Mouse (Mus musculus): ENCODE measurements at regions not wholly inside any gene's neighbourhood (a gene's known extent, or its start where the extent isn't known, plus 50 kb on each side); places are given as distances from the start of the nearest gene placed in this dataset.

- no peak for DNase-seq (ENCODE audit: extremely low read depth)
- H3K27ac ChIP-seq (ENCODE audit: insufficient read depth, low read depth), result no peak overlapping the region
- H3K4me3 ChIP-seq (replicated peaks in 1 of 3; ENCODE audit: low read depth in 2 of 3, low read length in 2 of 3, poor library complexity in 1 of 3), result no peak overlapping the region
- peaks cover 9% of the 10 kb centered on the region for H3K27me3 ChIP-seq (replicated peaks)
- no peaks in the 10 kb centered on the region for H3K9me3 ChIP-seq (replicated peaks; ENCODE audit: low read length)
- TF ChIP-seq MAX (IDR thresholded peaks at IDR 0.05; ENCODE audit: low read length), result no peak
- TF ChIP-seq MAFK (IDR thresholded peaks at IDR 0.05; ENCODE audit: insufficient replicate concordance, low read length), result 0 out of 2 replicates have a peak, but pooled peaks have one; percentile 18
- peaks cover 9 to 56% of the 10 kb centered on the region in 2 experiments for H3K4me1 ChIP-seq (ENCODE audit: control insufficient read depth in 1 of 2, insufficient read depth in 2 of 2)
- dilution Hi-C loops (cut with MboI; ENCODE audit: extremely low pct_ligation_motif_present, extremely low pct_unique_long_range_greater_than_20kb, low sequenced_read_pairs), result no loop called here
- H3K4me2 ChIP-seq (ENCODE audit: insufficient read depth, low read depth, poor library complexity, severe bottlenecking), result no peak overlapping the region
- in situ Hi-C loops (cut with MboI; ENCODE audit: low pct_ligation_motif_present, low pct_unique_long_range_greater_than_20kb, low sequenced_read_pairs), result loop anchor here (25.0 kb wide), 1 partner anchor 185 kb away; no protein-coding TSS in a partner anchor
- H3K9ac ChIP-seq (ENCODE audit: insufficient read depth, low read depth), result no peak overlapping the region
- H3K36me3 ChIP-seq (replicated peaks in 1 of 2; ENCODE audit: control insufficient read depth in 1 of 2, insufficient read depth in 1 of 2, low read length in 1 of 2), result no peaks in the 10 kb centered on the region
- H3K79me2 ChIP-seq (replicated peaks; ENCODE audit: control insufficient read depth, extremely low read depth, insufficient read depth, poor library complexity, severe bottlenecking), result no peaks in the 10 kb centered on the region
Observed at GRCm38 (mm10) chr6:50976973-50977372, 322.7 kb upstream of the Npvf start.

DNA sequence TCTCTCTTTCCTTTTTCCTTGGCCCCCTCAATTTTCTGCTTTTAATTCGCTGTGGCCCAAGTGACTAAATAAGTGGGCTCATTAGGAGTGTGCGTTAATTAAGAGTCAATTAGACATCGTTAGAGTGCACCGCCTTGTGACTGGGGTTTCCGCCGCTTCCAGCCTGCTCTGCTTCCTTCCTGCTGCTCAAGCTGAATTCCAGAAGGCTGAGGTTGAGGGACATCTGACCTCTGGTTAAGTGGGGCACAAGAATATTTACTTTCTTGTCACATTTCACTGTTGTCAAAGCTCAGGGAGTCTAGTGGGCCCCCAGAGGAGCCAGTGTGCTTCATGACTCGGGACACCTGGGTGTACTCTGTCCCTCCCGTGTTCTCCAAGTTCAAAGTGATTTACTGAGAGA, 323.1 kb upstream of the Npvf start:
- DNase-seq (ENCODE audit: extremely low read depth), result no peak
- TF ChIP-seq RAD21 (IDR thresholded peaks at IDR 0.05; ENCODE audit: low read depth, low read length) (no peak), RCOR1 (conservative IDR thresholded peaks at IDR 0.05; ENCODE audit: low read depth, low read length) (no peak), CHD1 (IDR thresholded peaks at IDR 0.05; ENCODE audit: low read depth, low read length) (no peak), POLR2A (IDR thresholded peaks at IDR 0.05; ENCODE audit: low read depth, low read length) (no peak), NELFE (IDR thresholded peaks at IDR 0.05; ENCODE audit: low read depth, low read length) (no peak), KAT2A (IDR thresholded peaks at IDR 0.05; ENCODE audit: insufficient replicate concordance, low read length) (no peak), MXI1 (IDR thresholded peaks at IDR 0.05; ENCODE audit: low read depth, low read length) (no peak), BHLHE40 (IDR thresholded peaks at IDR 0.05; ENCODE audit: low read depth, low read length) (no peak), ZKSCAN1 (IDR thresholded peaks at IDR 0.05; ENCODE audit: borderline replicate concordance, low read depth, low read length) (no peak), MAZ (IDR thresholded peaks at IDR 0.05; ENCODE audit: low read depth, low read length) (no peak), EP300 (IDR thresholded peaks at IDR 0.05; ENCODE audit: low read length) (no peak), TCF12 (IDR thresholded peaks at IDR 0.05; ENCODE audit: low read depth, low read length) (no peak)
- Histone ChIP-seq H3K36me3 (replicated peaks in 1 of 2; ENCODE audit: control insufficient read depth in 1 of 2, insufficient read depth in 1 of 2, low read length in 1 of 2) (no peaks in the 10 kb centered on the region), H3K79me2 (replicated peaks; ENCODE audit: control insufficient read depth, extremely low read depth, insufficient read depth, poor library complexity, severe bottlenecking) (no peaks in the 10 kb centered on the region), H3K4me2 (ENCODE audit: insufficient read depth, low read depth, poor library complexity, severe bottlenecking) (no peak overlapping the region), H3K4me1 (ENCODE audit: control insufficient read depth in 1 of 2, insufficient read depth in 2 of 2) (peaks cover 9 to 59% of the 10 kb centered on the region in 2 experiments), H3K9ac (ENCODE audit: insufficient read depth, low read depth) (no peak overlapping the region), H3K4me3 (replicated peaks in 1 of 3; ENCODE audit: low read depth in 2 of 3, low read length in 2 of 3, poor library complexity in 1 of 3) (no peak overlapping the region), H3K9me3 (replicated peaks; ENCODE audit: low read length) (no peaks in the 10 kb centered on the region), H3K27ac (ENCODE audit: insufficient read depth, low read depth) (no peak overlapping the region), H3K27me3 (replicated peaks) (peaks cover 13% of the 10 kb centered on the region)
- in situ Hi-C loops (cut with MboI; ENCODE audit: low pct_ligation_motif_present, low pct_unique_long_range_greater_than_20kb, low sequenced_read_pairs), result loop anchor here (25.0 kb wide), 1 partner anchor 185 kb away; no protein-coding TSS in a partner anchor
- dilution Hi-C loops (cut with MboI; ENCODE audit: extremely low pct_ligation_motif_present, extremely low pct_unique_long_range_greater_than_20kb, low sequenced_read_pairs), result no loop called here

GRCm38 (mm10) chr6:50978016-50978415, 323.8 kb upstream of the Npvf start:
- Histone ChIP-seq H3K27ac (ENCODE audit: insufficient read depth, low read depth) (no peak overlapping the region), H3K4me1 (ENCODE audit: control insufficient read depth in 1 of 2, insufficient read depth in 2 of 2) (peaks cover 9 to 59% of the 10 kb centered on the region in 2 experiments), H3K4me2 (ENCODE audit: insufficient read depth, low read depth, poor library complexity, severe bottlenecking) (no peak overlapping the region), H3K4me3 (replicated peaks in 1 of 3; ENCODE audit: low read depth in 2 of 3, low read length in 2 of 3, poor library complexity in 1 of 3) (no peak overlapping the region), H3K27me3 (replicated peaks) (peaks cover 15% of the 10 kb centered on the region), H3K9me3 (replicated peaks; ENCODE audit: low read length) (no peaks in the 10 kb centered on the region), H3K9ac (ENCODE audit: insufficient read depth, low read depth) (no peak overlapping the region), H3K79me2 (replicated peaks; ENCODE audit: control insufficient read depth, extremely low read depth, insufficient read depth, poor library complexity, severe bottlenecking) (no peaks in the 10 kb centered on the region), H3K36me3 (replicated peaks in 1 of 2; ENCODE audit: control insufficient read depth in 1 of 2, insufficient read depth in 1 of 2, low read length in 1 of 2) (no peaks in the 10 kb centered on the region)
- dilution Hi-C loops (cut with MboI; ENCODE audit: extremely low pct_ligation_motif_present, extremely low pct_unique_long_range_greater_than_20kb, low sequenced_read_pairs), result no loop called here
- DNase-seq (ENCODE audit: extremely low read depth), result no peak
- no peak for TF ChIP-seq HCFC1 (IDR thresholded peaks at IDR 0.05; ENCODE audit: low read depth, low read length)
- TF ChIP-seq TBP (conservative IDR thresholded peaks at IDR 0.05; ENCODE audit: low read depth, low read length), result no peak
- TF ChIP-seq CHD2 (IDR thresholded peaks at IDR 0.05; ENCODE audit: low read length), result no peak
- in situ Hi-C loops (cut with MboI; ENCODE audit: low pct_ligation_motif_present, low pct_unique_long_range_greater_than_20kb, low sequenced_read_pairs), result loop anchor here (25.0 kb wide), 1 partner anchor 184 kb away; no protein-coding TSS in a partner anchor
